Mouse (Mus musculus): ENCODE data around the gene Kif5c.
A peak's percentile ranks its signal among the peaks of the same experiment; 100 is the strongest.

The Kif5c gene

GRCm38 (mm10) chr2:49618829-49619718 lies at the start of gene Kif5c:
Gene Kif5c, plus strand, starts transcription at chr2:49619298.
- DNase-seq (ENCODE audit: low read depth, low spot score) = peak; percentile 76

GRCm38 (mm10) chr2:49569862-49570777 lies 49.0 kb upstream of the Kif5c start:
- DNase-seq (ENCODE audit: low read depth, low spot score) = no peak

- DNase-seq (ENCODE audit: low read depth, low spot score) = no peak
These were observed 48.4 kb upstream of the Kif5c start for GRCm38 (mm10) chr2:49570778-49571101.

- DNase-seq (ENCODE audit: low read depth, low spot score) = no peak
These were observed 47.8 kb upstream of the Kif5c start for GRCm38 (mm10) chr2:49571159-49571920.

- DNase-seq (ENCODE audit: low read depth, low spot score) = no peak
These were observed 46.9 kb upstream of the Kif5c start for GRCm38 (mm10) chr2:49572111-49572642.

GRCm38 (mm10) chr2:49572684-49573083 lies 46.4 kb upstream of the Kif5c start:
- DNase-seq (ENCODE audit: low read depth, low spot score) = no peak

GRCm38 (mm10) chr2:49573282-49573681 lies 45.8 kb upstream of the Kif5c start:
- no peak for DNase-seq (ENCODE audit: low read depth, low spot score)

GRCm38 (mm10) chr2:49580585-49580984 lies 38.5 kb upstream of the Kif5c start:
- no peak for DNase-seq (ENCODE audit: low read depth, low spot score)

- no peak for DNase-seq (ENCODE audit: low read depth, low spot score)
These were observed 36.6 kb upstream of the Kif5c start for GRCm38 (mm10) chr2:49582546-49582945.

- no peak for DNase-seq (ENCODE audit: low read depth, low spot score)
These were observed 35.8 kb upstream of the Kif5c start for GRCm38 (mm10) chr2:49583311-49583710.

GRCm38 (mm10) chr2:49590450-49590849 lies 28.6 kb upstream of the Kif5c start:
- no peak for DNase-seq (ENCODE audit: low read depth, low spot score)

- DNase-seq (ENCODE audit: low read depth, low spot score) = no peak
These were observed 26.2 kb upstream of the Kif5c start for GRCm38 (mm10) chr2:49592926-49593325.

GRCm38 (mm10) chr2:49594886-49595285 lies 24.2 kb upstream of the Kif5c start:
- no peak for DNase-seq (ENCODE audit: low read depth, low spot score)

GRCm38 (mm10) chr2:49596318-49596717 lies 22.8 kb upstream of the Kif5c start:
- DNase-seq (ENCODE audit: low read depth, low spot score) = no peak

GRCm38 (mm10) chr2:49600021-49600681 lies 18.9 kb upstream of the Kif5c start:
- no peak for DNase-seq (ENCODE audit: low read depth, low spot score)

- DNase-seq (ENCODE audit: low read depth, low spot score) = no peak
These were observed 16.2 kb upstream of the Kif5c start for GRCm38 (mm10) chr2:49602791-49603349.

GRCm38 (mm10) chr2:49609611-49610010 lies 9.5 kb upstream of the Kif5c start:
- no peak for DNase-seq (ENCODE audit: low read depth, low spot score)

GRCm38 (mm10) chr2:49616765-49617164 lies 2.3 kb upstream of the Kif5c start:
- DNase-seq (ENCODE audit: low read depth, low spot score) = no peak

GRCm38 (mm10) chr2:49619719-49620522 lies 823 bp downstream of the Kif5c start:
- DNase-seq (ENCODE audit: low read depth, low spot score) = no peak

GRCm38 (mm10) chr2:49620626-49621117 lies 1.6 kb downstream of the Kif5c start:
- DNase-seq (ENCODE audit: low read depth, low spot score) = no peak
